Mouse (Mus musculus) intestine, postnatal 0 days (tissue): ENCODE data around the gene Cdkn1c. TPM values are rescaled to one million over a fixed set of nuclear protein-coding genes. Genes with fewer than 3 reads are reported as not detected.

ENCODE experiments used
- ATAC-seq: fragments of 200-750 bp; cut with Nextera tagmentation; 2 replicates; pipeline ENCODE4 v1.8.0; 2017; ENCODE audit warnings: mild to moderate bottlenecking, moderate TSS enrichment, moderate library complexity
- H3K27ac ChIP-seq: fragments of 300-500 bp; sonication (generic); 2 replicates; pipeline ENCODE4 v1.5.1; 2014; ENCODE audit warnings: mild to moderate bottlenecking, low read depth, low read length, moderate library complexity
- H3K27me3 ChIP-seq: fragments of 300-500 bp; sonication (generic); replicated peaks from 2 replicates; pipeline ENCODE4 v1.6.1; 2014; ENCODE audit warnings: low read length, mixed read lengths; ENCODE audit not compliant: control insufficient read depth, insufficient read depth
- H3K36me3 ChIP-seq: fragments of 300-500 bp; sonication (generic); 2 replicates; pipeline ENCODE4 v1.6.1; 2014; ENCODE audit warnings: mild to moderate bottlenecking, moderate library complexity; ENCODE audit not compliant: control insufficient read depth, insufficient read depth
- H3K4me1 ChIP-seq: fragments of 300-500 bp; sonication (generic); replicated peaks from 2 replicates; pipeline ENCODE4 v1.6.1; 2014; ENCODE audit warnings: antibody characterized with exemption, low read length, mixed read lengths; ENCODE audit not compliant: control insufficient read depth, insufficient read depth
- H3K4me2 ChIP-seq: fragments of 300-500 bp; sonication (generic); replicated peaks from 2 replicates; pipeline ENCODE4 v1.6.1; 2014; ENCODE audit warnings: low read depth, mild to moderate bottlenecking, moderate library complexity
- H3K4me3 ChIP-seq: fragments of 300-500 bp; sonication (generic); 2 replicates; pipeline ENCODE4 v1.5.1; 2014; ENCODE audit warnings: low read depth, low read length
- H3K9ac ChIP-seq: fragments of 300-500 bp; sonication (generic); 2 replicates; pipeline ENCODE4 v1.6.1; 2014; ENCODE audit warnings: mild to moderate bottlenecking, low read depth, low read length
- H3K9me3 ChIP-seq: fragments of 300-500 bp; sonication (generic); 2 replicates; pipeline ENCODE4 v1.6.1; 2016; ENCODE audit warnings: mixed run types; ENCODE audit not compliant: control insufficient read depth
- CTCF ChIP-seq: sonication (generic); IDR thresholded peaks from 2 replicates; pipeline ENCODE4 v1.5.1; 2016; ENCODE audit warnings: low read depth, mild to moderate bottlenecking, control low read depth, antibody characterized with exemption, moderate library complexity
- WGBS: fragments of 180-500 bp; shearing (Covaris S2); extraction: QIAGEN DNeasy Blood & Tissue Kit; methylation state at CpG from one replicate; pipeline ENCODE4 v1.1.7; 2014; 5-methylcytosine and 5-hydroxymethylcytosine counted together
- polyA plus RNA-seq: library from polyadenylated mRNA; unstranded; fragments of >200 nt; fragmentation: Nextera tagmentation; extraction: Ambion mirVana; gene quantifications from 2 replicates; pipeline ENCODE4 v1.2.1, GENCODE M21; 2015

The Cdkn1c gene
- polyA plus RNA-seq, 1 experiment from 2014 or later: 615 TPM

- WGBS: 39% methylated on average over 31 of the region's 32 CpGs
- TF ChIP-seq CTCF: no peak
- H3K4me2 ChIP-seq: peak overlapping the region; percentile 71
- H3K9ac ChIP-seq: 0 out of 2 replicates have a peak overlapping the region, but pooled peaks have one; percentile 22
- peaks cover 13% of the 10 kb centered on the region; the same call in 1 of the 2 replicates for H3K9me3 ChIP-seq
- no peaks in the 10 kb centered on the region for H3K36me3 ChIP-seq
- no peak overlapping the region for H3K27ac ChIP-seq
- H3K4me3 ChIP-seq: peak overlapping the region; percentile 63
- ATAC-seq: 0 out of 2 replicates have a peak, but pooled peaks have one; percentile 7
- peaks cover 3% of the 10 kb centered on the region; the same call in 1 of the 2 replicates for H3K4me1 ChIP-seq
- H3K27me3 ChIP-seq: no peaks in the 10 kb centered on the region
These were observed 532 bp upstream of the Cdkn1c start for GRCm38 (mm10) chr7:143461294-143461870.

DNA sequence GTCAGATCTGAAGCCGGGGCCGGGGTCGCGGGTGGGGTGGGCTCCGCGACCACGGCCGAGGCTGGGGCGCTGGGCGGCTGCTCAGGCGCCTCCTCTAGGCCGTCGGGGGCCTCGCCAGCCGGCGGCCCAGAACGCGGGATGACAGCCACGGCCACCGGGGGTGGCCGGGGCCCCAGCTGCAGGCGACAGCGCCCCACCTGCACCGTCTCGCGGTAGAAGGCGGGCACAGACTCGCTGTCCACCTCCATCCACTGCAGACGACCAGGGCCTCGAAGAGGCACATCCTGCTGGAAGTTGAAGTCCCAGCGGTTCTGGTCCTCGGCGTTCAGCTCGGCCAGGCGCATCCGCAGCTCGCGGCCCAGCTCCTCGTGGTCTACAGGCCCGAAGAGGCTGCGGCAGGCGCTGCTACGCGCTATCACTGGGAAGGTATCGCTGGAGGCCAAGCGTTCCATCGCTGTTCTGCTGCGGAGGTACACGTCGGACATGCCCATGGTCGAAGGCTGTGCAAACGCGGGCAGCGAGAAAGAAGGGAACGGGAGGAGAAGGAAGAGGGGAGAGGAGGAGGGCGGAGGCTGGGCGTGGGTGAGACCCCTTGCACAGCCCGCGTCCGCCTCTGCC is 524 bp downstream of the Cdkn1c start:
- H3K27ac ChIP-seq: peak overlapping the region; percentile 52
- H3K4me3 ChIP-seq: peak overlapping the region; percentile 63
- peak overlapping the region; percentile 66 for H3K9ac ChIP-seq
- no peaks in the 10 kb centered on the region for H3K36me3 ChIP-seq
- H3K27me3 ChIP-seq: no peaks in the 10 kb centered on the region
- 29% methylated on average over 58 of the region's 60 CpGs for WGBS
- no peak for TF ChIP-seq CTCF
- ATAC-seq: no peak
- H3K4me1 ChIP-seq: peaks cover 2% of the 10 kb centered on the region; the same call in 1 of the 2 replicates
- H3K4me2 ChIP-seq: peak overlapping the region; percentile 71
- peaks cover 13% of the 10 kb centered on the region; the same call in 1 of the 2 replicates for H3K9me3 ChIP-seq

- Histone ChIP-seq H3K27me3 (no peaks in the 10 kb centered on the region), H3K9me3 (peaks cover 13% of the 10 kb centered on the region; the same call in 1 of the 2 replicates), H3K36me3 (no peaks in the 10 kb centered on the region), H3K9ac (peak overlapping the region; percentile 66), H3K27ac (peak overlapping the region; percentile 52), H3K4me2 (peak overlapping the region; percentile 71), H3K4me3 (peak overlapping the region; percentile 63), H3K4me1 (no peaks in the 10 kb centered on the region)
- WGBS: 30% methylated on average over 93 of the region's 100 CpGs
- no peak for TF ChIP-seq CTCF
- ATAC-seq: peak; percentile 25
These were observed 1.3 kb downstream of the Cdkn1c start for GRCm38 (mm10) chr7:143459332-143460211.

DNA sequence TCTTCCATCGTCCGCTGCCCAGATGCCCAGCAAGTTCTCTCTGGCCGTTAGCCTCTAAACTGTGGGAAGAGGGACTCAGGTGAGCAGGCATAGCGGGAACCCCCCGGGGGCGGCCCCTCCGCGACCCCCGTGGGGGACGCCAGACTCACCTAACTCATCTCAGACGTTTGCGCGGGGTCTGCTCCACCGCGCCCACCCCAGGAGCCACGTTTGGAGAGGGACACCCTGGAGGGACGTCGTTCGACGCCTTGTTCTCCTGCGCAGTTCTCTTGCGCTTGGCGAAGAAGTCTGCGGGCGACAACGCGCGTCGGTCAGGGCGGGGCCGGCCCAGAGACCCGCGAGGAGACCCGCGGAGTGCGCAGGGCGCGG is 1.9 kb downstream of the Cdkn1c start:
- peak overlapping the region; percentile 71 for H3K4me2 ChIP-seq
- peak overlapping the region; percentile 52; the same call in 1 of the 2 replicates for H3K27ac ChIP-seq
- peak overlapping the region; percentile 66 for H3K9ac ChIP-seq
- no peaks in the 10 kb centered on the region for H3K4me1 ChIP-seq
- H3K27me3 ChIP-seq: no peaks in the 10 kb centered on the region
- TF ChIP-seq CTCF: no peak
- peak overlapping the region; percentile 63 for H3K4me3 ChIP-seq
- peaks cover 13% of the 10 kb centered on the region; the same call in 1 of the 2 replicates for H3K9me3 ChIP-seq
- WGBS: 28% methylated on average over 34 of the region's 38 CpGs
- no peaks in the 10 kb centered on the region for H3K36me3 ChIP-seq
- no peak for ATAC-seq

DNA sequence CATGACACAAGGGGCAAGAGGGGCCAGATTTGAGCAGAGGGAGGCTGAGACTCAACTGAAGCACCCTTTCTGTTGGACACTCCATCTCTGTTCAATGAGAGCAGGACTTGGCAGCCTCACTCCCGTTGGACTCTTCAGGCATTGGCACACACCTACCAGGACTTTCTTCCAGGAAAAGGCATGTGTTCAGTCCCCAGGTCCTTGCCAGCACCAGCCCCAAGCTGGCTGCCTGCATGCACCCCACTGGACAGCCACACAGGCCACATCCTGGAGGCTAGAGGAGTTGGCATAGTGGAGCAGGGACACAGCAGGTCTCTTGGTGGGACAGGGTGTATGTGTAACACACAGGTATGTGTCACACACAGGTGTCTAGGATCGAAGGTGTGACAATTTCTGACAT is 13.7 kb downstream of the Cdkn1c start:
- no peak overlapping the region for H3K27ac ChIP-seq
- ATAC-seq: no peak
- H3K4me1 ChIP-seq: peaks cover 4% of the 10 kb centered on the region; the same call in 1 of the 2 replicates
- TF ChIP-seq CTCF: no peak
- WGBS: 71% methylated on average over 2 of the region's 2 CpGs
- H3K27me3 ChIP-seq: peaks cover 37% of the 10 kb centered on the region
- no peaks in the 10 kb centered on the region for H3K36me3 ChIP-seq
- no peaks in the 10 kb centered on the region for H3K9me3 ChIP-seq
- H3K4me3 ChIP-seq: no peak overlapping the region
- H3K9ac ChIP-seq: no peak overlapping the region
- H3K4me2 ChIP-seq: no peak overlapping the region
